Mouse (Mus musculus): ENCODE measurements around the gene Ptprk. TPM values are rescaled to one million over a fixed set of nuclear protein-coding genes. Genes with fewer than 3 reads are reported as not detected.

The Ptprk gene
- polyA plus RNA-seq, 1 experiment = 3.7 TPM

- 70% methylated on average over 4 of the region's 4 CpGs for WGBS
- H3K4me1 ChIP-seq (ENCODE audit: control insufficient read depth, insufficient read depth, low read length) = no peaks in the 10 kb centered on the region
- no peak overlapping the region for H3K4me3 ChIP-seq (replicated peaks; ENCODE audit: control insufficient read depth, low read depth, low read length)
- no peak overlapping the region for H3K27ac ChIP-seq (ENCODE audit: control insufficient read depth, insufficient read depth, low read depth, low read length, poor library complexity)
- TF ChIP-seq POLR2A (IDR thresholded peaks at IDR 0.05; ENCODE audit: borderline replicate concordance, control insufficient read depth, low read depth, low read length) (no peak), CTCF (IDR thresholded peaks at IDR 0.05; ENCODE audit: control insufficient read depth, insufficient read depth, low read length) (no peak)
Observed at GRCm38 (mm10) chr10:28178876-28179275, 104.3 kb downstream of the Ptprk start.

- H3K4me3 ChIP-seq (replicated peaks; ENCODE audit: control insufficient read depth, low read depth, low read length) = no peak overlapping the region
- no peak for TF ChIP-seq CTCF (IDR thresholded peaks at IDR 0.05; ENCODE audit: control insufficient read depth, insufficient read depth, low read length)
- TF ChIP-seq POLR2A (IDR thresholded peaks at IDR 0.05; ENCODE audit: borderline replicate concordance, control insufficient read depth, low read depth, low read length) = no peak
- WGBS = 82% methylated on average over 3 of the region's 3 CpGs
- H3K4me1 ChIP-seq (ENCODE audit: control insufficient read depth, insufficient read depth, low read length) = no peaks in the 10 kb centered on the region
- no peak overlapping the region for H3K27ac ChIP-seq (ENCODE audit: control insufficient read depth, insufficient read depth, low read depth, low read length, poor library complexity)
Observed at GRCm38 (mm10) chr10:28182081-28182480, 107.5 kb downstream of the Ptprk start.

DNA sequence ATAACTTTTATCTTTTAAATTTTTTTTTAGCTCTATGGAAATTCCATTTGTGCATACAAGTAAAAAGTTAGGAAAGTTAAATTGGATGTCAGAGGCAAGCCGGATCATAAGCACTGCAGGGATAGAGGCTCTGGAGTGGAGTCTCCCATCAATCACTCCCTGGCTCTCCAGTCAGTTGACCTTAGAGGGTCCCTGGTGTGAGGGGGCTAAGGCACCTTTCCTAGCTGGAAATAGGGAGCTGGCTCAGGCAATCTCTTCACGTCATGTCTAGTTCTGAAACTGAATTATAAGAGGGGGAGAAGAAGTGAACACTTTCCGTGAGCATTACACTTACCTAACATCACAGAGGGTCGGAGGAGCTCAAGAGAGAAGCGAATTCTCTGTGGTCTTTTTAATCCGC lies 110.1 kb downstream of the Ptprk start:
- Histone ChIP-seq H3K4me1 (ENCODE audit: control insufficient read depth, insufficient read depth, low read length) (no peaks in the 10 kb centered on the region), H3K27ac (ENCODE audit: control insufficient read depth, insufficient read depth, low read depth, low read length, poor library complexity) (no peak overlapping the region), H3K4me3 (replicated peaks; ENCODE audit: control insufficient read depth, low read depth, low read length) (no peak overlapping the region)
- WGBS = 80% methylated on average over 6 of the region's 6 CpGs
- TF ChIP-seq CTCF (IDR thresholded peaks at IDR 0.05; ENCODE audit: control insufficient read depth, insufficient read depth, low read length) (no peak), POLR2A (IDR thresholded peaks at IDR 0.05; ENCODE audit: borderline replicate concordance, control insufficient read depth, low read depth, low read length) (no peak)

GRCm38 (mm10) chr10:28185326-28185725 lies 110.7 kb downstream of the Ptprk start:
- 69% methylated on average over 4 of the region's 4 CpGs for WGBS
- Histone ChIP-seq H3K4me1 (ENCODE audit: control insufficient read depth, insufficient read depth, low read length) (no peaks in the 10 kb centered on the region), H3K4me3 (replicated peaks; ENCODE audit: control insufficient read depth, low read depth, low read length) (no peak overlapping the region), H3K27ac (ENCODE audit: control insufficient read depth, insufficient read depth, low read depth, low read length, poor library complexity) (no peak overlapping the region)
- TF ChIP-seq CTCF (IDR thresholded peaks at IDR 0.05; ENCODE audit: control insufficient read depth, insufficient read depth, low read length) (no peak), POLR2A (IDR thresholded peaks at IDR 0.05; ENCODE audit: borderline replicate concordance, control insufficient read depth, low read depth, low read length) (no peak)

- no peak overlapping the region for H3K4me3 ChIP-seq (replicated peaks; ENCODE audit: control insufficient read depth, low read depth, low read length)
- 63% methylated on average over 4 of the region's 4 CpGs for WGBS
- TF ChIP-seq CTCF (IDR thresholded peaks at IDR 0.05; ENCODE audit: control insufficient read depth, insufficient read depth, low read length) (no peak), POLR2A (IDR thresholded peaks at IDR 0.05; ENCODE audit: borderline replicate concordance, control insufficient read depth, low read depth, low read length) (no peak)
- H3K27ac ChIP-seq (ENCODE audit: control insufficient read depth, insufficient read depth, low read depth, low read length, poor library complexity) = no peak overlapping the region
- no peaks in the 10 kb centered on the region for H3K4me1 ChIP-seq (ENCODE audit: control insufficient read depth, insufficient read depth, low read length)
Observed at GRCm38 (mm10) chr10:28186018-28186800, 111.6 kb downstream of the Ptprk start.

GRCm38 (mm10) chr10:28191440-28191839 lies 116.8 kb downstream of the Ptprk start:
- Histone ChIP-seq H3K4me3 (replicated peaks; ENCODE audit: control insufficient read depth, low read depth, low read length) (no peak overlapping the region), H3K4me1 (ENCODE audit: control insufficient read depth, insufficient read depth, low read length) (no peaks in the 10 kb centered on the region), H3K27ac (ENCODE audit: control insufficient read depth, insufficient read depth, low read depth, low read length, poor library complexity) (no peak overlapping the region)
- WGBS = 69% methylated on average over 5 of the region's 5 CpGs
- TF ChIP-seq POLR2A (IDR thresholded peaks at IDR 0.05; ENCODE audit: borderline replicate concordance, control insufficient read depth, low read depth, low read length) (no peak), CTCF (IDR thresholded peaks at IDR 0.05; ENCODE audit: control insufficient read depth, insufficient read depth, low read length) (no peak)

DNA sequence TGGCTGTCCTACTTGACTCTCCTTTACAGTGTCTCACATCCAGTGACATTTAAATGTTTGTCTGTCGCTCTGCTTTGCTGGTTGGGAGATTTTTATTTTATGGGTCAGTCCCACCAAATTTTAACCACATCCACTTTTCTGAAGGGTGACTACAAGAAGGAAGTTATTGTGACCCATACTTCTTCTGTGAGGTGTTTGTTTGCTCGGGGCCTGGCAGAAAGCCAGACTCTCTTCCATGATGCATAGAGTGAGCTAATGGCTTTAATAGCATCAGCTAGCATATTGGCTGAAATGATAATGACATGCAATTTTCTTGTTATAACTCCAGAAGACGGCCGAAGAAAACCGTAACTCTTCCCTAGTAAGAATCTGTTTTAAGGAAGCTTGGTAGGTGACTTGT lies 119.0 kb downstream of the Ptprk start:
- H3K4me1 ChIP-seq (ENCODE audit: control insufficient read depth, insufficient read depth, low read length) = no peaks in the 10 kb centered on the region
- no peak overlapping the region for H3K4me3 ChIP-seq (replicated peaks; ENCODE audit: control insufficient read depth, low read depth, low read length)
- H3K27ac ChIP-seq (ENCODE audit: control insufficient read depth, insufficient read depth, low read depth, low read length, poor library complexity) = no peak overlapping the region
- TF ChIP-seq POLR2A (IDR thresholded peaks at IDR 0.05; ENCODE audit: borderline replicate concordance, control insufficient read depth, low read depth, low read length) (no peak), CTCF (IDR thresholded peaks at IDR 0.05; ENCODE audit: control insufficient read depth, insufficient read depth, low read length) (no peak)
- 57% methylated on average over 5 of the region's 5 CpGs for WGBS

- Histone ChIP-seq H3K27ac (ENCODE audit: control insufficient read depth, insufficient read depth, low read depth, low read length, poor library complexity) (no peak overlapping the region), H3K4me3 (replicated peaks; ENCODE audit: control insufficient read depth, low read depth, low read length) (no peak overlapping the region), H3K4me1 (ENCODE audit: control insufficient read depth, insufficient read depth, low read length) (no peaks in the 10 kb centered on the region)
- WGBS = 76% methylated on average over 3 of the region's 3 CpGs
- TF ChIP-seq CTCF (IDR thresholded peaks at IDR 0.05; ENCODE audit: control insufficient read depth, insufficient read depth, low read length) (no peak), POLR2A (IDR thresholded peaks at IDR 0.05; ENCODE audit: borderline replicate concordance, control insufficient read depth, low read depth, low read length) (no peak)
Observed at GRCm38 (mm10) chr10:28200609-28201008, 126.0 kb downstream of the Ptprk start.

Data from bone marrow, adult 2 months (tissue).